Mouse (Mus musculus) heart, adult 10 weeks (tissue): ENCODE data around the gene Hp. TPM values are rescaled to one million over a fixed set of nuclear protein-coding genes. Genes with fewer than 3 reads are reported as not detected.

ENCODE experiments used
- polyA plus RNA-seq: library from polyadenylated mRNA; stranded (reverse); fragments of 350-450 nt; fragmentation: Illumina TruSeq; extraction: RNeasy Lipid Tissue Mini Kit (QIAGEN cat#74804); gene quantifications from one replicate; pipeline ENCODE4 v1.2.3, GENCODE M21; 2014; ENCODE audit warnings: low read depth, low replicate concordance

Gene Hp
- 15.0 TPM for polyA plus RNA-seq

DNA sequence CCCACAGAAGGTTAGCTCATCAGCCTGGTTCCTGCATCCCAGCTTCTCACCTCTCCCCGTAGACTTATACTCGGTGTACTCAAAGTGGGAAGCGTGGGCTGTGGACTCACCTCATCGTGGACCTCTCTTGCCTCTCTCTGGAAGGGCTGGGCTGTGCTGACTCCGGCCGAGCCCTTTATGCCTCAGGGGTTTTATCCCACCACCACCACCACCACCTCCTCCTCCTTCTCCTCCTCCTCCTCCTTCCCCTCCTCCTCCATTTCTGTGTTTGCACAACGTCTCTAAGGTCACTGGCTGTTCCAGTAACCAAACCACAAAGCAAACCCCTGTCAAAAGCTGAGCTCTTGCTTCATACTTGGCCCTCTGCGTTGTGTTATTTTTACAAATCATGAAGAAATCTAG is at the start of gene Hp:
Gene Hp (minus strand): TSS at position 273 of the 402 bp plus-strand sequence.

GRCm38 (mm10) chr8:109614243-109615210 is 35.6 kb upstream of the Hp start, which contains the start of gene Pkd1l3:
Gene Pkd1l3 (plus strand): TSS chr8:109614517.

GRCm38 (mm10) chr8:109608271-109609152 is 29.5 kb upstream of the Hp start, which contains the start of gene Dhodh:
Gene Dhodh (minus strand): TSS chr8:109608673.

GRCm38 (mm10) chr8:109565498-109566333 is 13.3 kb downstream of the Hp start, which contains the start of the genes Dhx38 and Txnl4b:
Gene Dhx38 (minus strand): TSS chr8:109565861.
Gene Txnl4b (plus strand): TSS chr8:109565892.

Other genes with a start within 250 kb of the Hp start
- not detected for gene Pmfbp1, start 85.1 kb downstream of the Hp start, polyA plus RNA-seq
- 11.7 TPM for gene Dhx38, start 13.3 kb downstream of the Hp start, polyA plus RNA-seq
- gene Txnl4b, start 13.3 kb downstream of the Hp start, polyA plus RNA-seq, result 4.7 TPM
- 18.7 TPM for gene Dhodh, start 29.5 kb upstream of the Hp start, polyA plus RNA-seq
- gene Pkd1l3, start 35.3 kb upstream of the Hp start, polyA plus RNA-seq, result not detected
- 47.1 TPM for gene Ist1, start 114.1 kb upstream of the Hp start, polyA plus RNA-seq
- 6.4 TPM for gene Zfp821, start 126.4 kb upstream of the Hp start, polyA plus RNA-seq
- gene Atxn1l, start 158.6 kb upstream of the Hp start, polyA plus RNA-seq, result 9.3 TPM
- gene Ap1g1, start 199.4 kb upstream of the Hp start, polyA plus RNA-seq, result 37.3 TPM